Mouse (Mus musculus): ENCODE data around the gene Tns2.

DNA sequence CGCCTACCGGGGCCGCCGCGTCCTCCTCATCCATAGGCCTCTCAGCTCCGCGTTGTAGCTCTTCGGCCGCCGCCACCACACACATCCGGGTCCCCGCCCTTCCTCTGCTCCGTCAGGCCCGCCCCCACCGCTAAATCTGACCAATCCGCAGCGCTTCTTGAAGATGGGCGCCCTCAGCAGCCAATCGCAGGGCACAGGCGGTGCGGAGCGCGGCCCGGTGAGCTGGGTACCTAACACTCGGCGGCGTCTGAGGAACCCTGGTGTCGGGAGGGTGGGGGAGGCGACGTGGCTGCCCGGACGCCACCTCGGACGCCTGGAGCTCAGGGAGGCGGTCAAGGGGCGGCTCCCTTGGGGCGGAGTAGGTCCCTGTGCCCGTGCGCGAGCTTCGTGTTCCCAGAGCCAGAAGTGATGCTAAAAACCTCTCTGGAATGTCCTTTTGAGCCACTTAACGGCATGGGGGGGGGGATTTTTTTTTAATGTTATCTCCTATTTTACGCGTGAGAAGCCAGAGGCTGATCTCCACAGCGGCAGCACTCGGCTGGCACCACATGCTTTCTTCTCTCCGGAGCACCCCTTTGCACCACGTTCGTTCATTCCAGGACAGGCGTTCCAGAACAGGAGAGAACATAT, 36.0 kb downstream of the Tns2 start, which contains the start of gene Spryd3:
- TF ChIP-seq CTCF (IDR thresholded peaks at IDR 0.05): no peak
- peak; percentile 57 for TF ChIP-seq POLR2A (IDR thresholded peaks at IDR 0.05; ENCODE audit: insufficient read depth, low read depth, low read length)
